Mouse (Mus musculus) ES-Bruce4 (cell line): ENCODE measurements around the gene Klhl15. TPM values are rescaled to one million over a fixed set of nuclear protein-coding genes. Genes with fewer than 3 reads are reported as not detected.
A peak's percentile ranks its signal among the peaks of the same experiment; 100 is the strongest.
"Not testable (repeated sequence)": the region's sequence is repeated elsewhere in the genome, so short reads cannot be mapped to it uniquely, and the experiment has no call there.

Source experiments
- H3K27ac ChIP-seq: 2 replicates; pipeline ENCODE4 v1.5.1; 2012; ENCODE audit warnings: low read length, inconsistent platforms; ENCODE audit not compliant: insufficient read depth
- H3K27me3 ChIP-seq: 2 replicates; pipeline ENCODE4 v1.6.1; 2012; ENCODE audit warnings: mild to moderate bottlenecking, low read length, inconsistent platforms; ENCODE audit not compliant: control insufficient read depth, poor library complexity, insufficient read depth, severe bottlenecking
- H3K36me3 ChIP-seq: 2 replicates; pipeline ENCODE4 v1.6.1; 2012; ENCODE audit warnings: inconsistent platforms, mild to moderate bottlenecking, low read length, moderate library complexity; ENCODE audit not compliant: control insufficient read depth, poor library complexity, insufficient read depth, severe bottlenecking
- H3K4me1 ChIP-seq: one replicate; pipeline ENCODE4 v1.8.1; 2011; ENCODE audit warnings: low read length; ENCODE audit not compliant: control insufficient read depth, insufficient read depth
- H3K4me3 ChIP-seq: 2 replicates; pipeline ENCODE4 v1.5.1; 2011; ENCODE audit warnings: low read depth, mild to moderate bottlenecking, low read length
- H3K9ac ChIP-seq: 2 replicates; pipeline ENCODE4 v1.6.1; 2012; ENCODE audit warnings: low read depth, mild to moderate bottlenecking, inconsistent platforms; ENCODE audit not compliant: poor library complexity, severe bottlenecking
- H3K9me3 ChIP-seq: replicated peaks from 2 replicates; pipeline ENCODE4 v1.6.1; 2012; ENCODE audit warnings: mild to moderate bottlenecking, low read length, inconsistent platforms; ENCODE audit not compliant: control insufficient read depth, poor library complexity, insufficient read depth, severe bottlenecking
- CTCF ChIP-seq: IDR thresholded peaks from one replicate; pipeline ENCODE4 v1.8.1; 2011; ENCODE audit warnings: low read depth, low read length
- EP300 ChIP-seq: IDR thresholded peaks from 2 replicates; pipeline ENCODE4 v1.6.1; 2011; ENCODE audit warnings: low read depth, low read length; ENCODE audit not compliant: insufficient read depth
- POLR2A ChIP-seq: IDR thresholded peaks from one replicate; pipeline ENCODE4 v1.8.1; 2011; ENCODE audit warnings: low read length; ENCODE audit not compliant: insufficient read depth
- polyA plus RNA-seq: library from polyadenylated mRNA; stranded (reverse); fragments of >200 nt; gene quantifications from 2 replicates; pipeline ENCODE4 v1.2.4, GENCODE M21; 2011; ENCODE audit warnings: low read depth; ENCODE audit not compliant: missing spikeins, insufficient read depth, insufficient read length

Klhl15 gene
- polyA plus RNA-seq = 11.7 and 12.1 TPM in 2 replicates

- H3K27me3 ChIP-seq = peaks cover 5% of the 10 kb centered on the region
- no peak for TF ChIP-seq POLR2A
- no peak for TF ChIP-seq CTCF
- TF ChIP-seq EP300 = no peak
Observed at GRCm38 (mm10) chrX:94234532-94235189, at the start of gene Klhl15. Gene Klhl15 (plus strand): TSS chrX:94234599.

DNA sequence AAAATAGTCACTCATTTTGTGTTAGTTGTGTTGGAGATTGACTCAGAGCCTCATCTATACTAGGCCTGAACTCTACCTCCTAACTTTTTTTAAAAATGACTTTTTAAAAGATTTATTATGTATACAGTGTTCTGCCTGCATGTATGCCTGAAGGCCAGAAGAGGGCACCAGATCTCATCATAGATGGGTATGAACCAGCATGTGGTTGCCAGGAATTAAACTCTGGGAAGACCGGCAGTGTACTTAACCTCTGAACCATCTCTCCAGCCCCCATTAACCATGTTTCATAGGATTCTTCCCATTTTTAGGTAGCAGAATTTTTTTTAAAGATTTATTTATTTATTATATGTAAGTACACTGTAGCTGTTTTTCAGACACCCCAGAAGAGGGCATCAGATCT, 49.2 kb upstream of the Klhl15 start:
- TF ChIP-seq POLR2A (no peak), CTCF (no peak), EP300 (no peak)
- H3K36me3 ChIP-seq = no peaks in the 10 kb centered on the region
- no peaks in the 10 kb centered on the region for H3K9me3 ChIP-seq
- no peaks in the 10 kb centered on the region for H3K27me3 ChIP-seq
- H3K27ac ChIP-seq = no peak overlapping the region
- H3K9ac ChIP-seq = no peak overlapping the region
- no peak overlapping the region for H3K4me3 ChIP-seq
- no peaks in the 10 kb centered on the region for H3K4me1 ChIP-seq

More at GRCm38 (mm10) chrX:94234532-94235189, at the start of gene Klhl15:
- Histone ChIP-seq H3K4me1 (peaks cover 1% of the 10 kb centered on the region), H3K9ac (peak within 1 kb of the TSS; percentile 65), H3K27ac (peak within 1 kb of the TSS; percentile 64; the same call in 1 of the 2 replicates), H3K4me3 (peak within 1 kb of the TSS; percentile 89), H3K36me3 (no peaks in the 10 kb centered on the region), H3K9me3 (no peaks in the 10 kb centered on the region)

GRCm38 (mm10) chrX:94193901-94194300, 40.5 kb upstream of the Klhl15 start:
- H3K9me3 ChIP-seq, H3K4me3 ChIP-seq, H3K4me1 ChIP-seq, H3K27me3 ChIP-seq, H3K9ac ChIP-seq, H3K27ac ChIP-seq: not testable (repeated sequence)
- TF ChIP-seq CTCF = peak; percentile 10
- peaks cover 36% of the 10 kb centered on the region for H3K36me3 ChIP-seq

- no peaks in the 10 kb centered on the region for H3K4me1 ChIP-seq
- no peak overlapping the region for H3K27ac ChIP-seq
- H3K36me3 ChIP-seq = peaks cover 46% of the 10 kb centered on the region
- no peaks in the 10 kb centered on the region for H3K27me3 ChIP-seq
- TF ChIP-seq EP300 (no peak), POLR2A (no peak), CTCF (peak; percentile 36)
- no peak overlapping the region for H3K9ac ChIP-seq
- no peaks in the 10 kb centered on the region for H3K9me3 ChIP-seq
- H3K4me3 ChIP-seq = no peak overlapping the region
Observed at GRCm38 (mm10) chrX:94197789-94198188, 36.6 kb upstream of the Klhl15 start.

DNA sequence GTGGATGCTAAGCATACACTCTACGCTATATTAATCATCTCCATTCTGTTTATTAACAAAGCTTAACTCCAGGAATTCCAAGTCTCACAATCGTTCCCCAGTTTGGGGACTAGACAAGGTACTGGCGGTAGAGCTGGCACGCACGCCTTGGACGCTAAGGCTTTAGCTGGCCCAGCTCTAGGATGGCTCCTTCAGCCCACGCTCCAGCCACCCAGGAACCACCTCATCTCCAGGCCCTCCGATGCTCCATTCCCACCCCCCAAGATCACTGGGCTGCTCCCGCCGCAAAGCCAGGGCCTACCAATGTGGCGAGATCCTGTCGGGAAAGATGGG, 22.2 kb upstream of the Klhl15 start:
- Histone ChIP-seq H3K27ac (no peak overlapping the region), H3K36me3 (peaks cover 30% of the 10 kb centered on the region), H3K4me3 (peak overlapping the region; percentile 99), H3K9me3 (no peaks in the 10 kb centered on the region), H3K9ac (peak overlapping the region; percentile 87), H3K27me3 (no peaks in the 10 kb centered on the region), H3K4me1 (no peaks in the 10 kb centered on the region)
- TF ChIP-seq CTCF (no peak), EP300 (no peak), POLR2A (no peak)

GRCm38 (mm10) chrX:94212597-94213321, 21.6 kb upstream of the Klhl15 start, which contains the start of gene Eif2s3x:
Gene Eif2s3x (minus strand): TSS chrX:94212862.
- Histone ChIP-seq H3K27me3 (no peaks in the 10 kb centered on the region), H3K36me3 (peaks cover 25% of the 10 kb centered on the region), H3K4me3 (peak within 1 kb of the TSS; percentile 99), H3K4me1 (no peaks in the 10 kb centered on the region), H3K9ac (peak within 1 kb of the TSS; percentile 87), H3K9me3 (no peaks in the 10 kb centered on the region), H3K27ac (peak within 1 kb of the TSS; percentile 59)
- TF ChIP-seq CTCF (peak; percentile 48), EP300 (no peak), POLR2A (peak; percentile 21)
